Mouse (Mus musculus) urinary bladder, postnatal 4 days (tissue): ENCODE results near the gene Wdr35.
"Not testable (repeated sequence)": the region's sequence is repeated elsewhere in the genome, so short reads cannot be mapped to it uniquely, and the experiment has no call there.

Experiments used
- DNase-seq, 2 experiments: peaks; one replicate each; pipeline ENCODE4 v3.0.0; 2021 to 2022; ENCODE audit warnings: low spot score in 2 of 2

The Wdr35 gene

GRCm38 (mm10) chr12:9007146-9007545 is 33.5 kb downstream of the Wdr35 start:
- DNase-seq: no peak

DNA sequence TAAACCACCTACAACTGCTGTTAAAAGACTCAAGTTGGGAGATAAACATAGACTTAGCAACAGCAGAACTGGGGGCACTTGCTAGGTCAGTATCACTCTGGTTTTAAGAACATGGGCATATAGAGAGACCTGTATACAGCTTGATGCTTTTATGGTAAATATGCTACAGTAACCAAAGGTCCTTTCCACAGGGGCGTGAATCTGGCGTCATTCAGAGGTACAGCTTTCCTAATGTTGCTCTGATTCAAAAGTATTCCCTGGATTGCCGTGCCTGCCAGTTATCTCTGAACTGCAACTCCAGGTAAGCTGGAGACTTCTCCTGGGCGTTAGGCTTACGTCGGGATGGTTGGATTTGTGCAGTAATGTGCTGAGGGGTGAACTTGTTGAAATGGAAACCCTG is 34.1 kb downstream of the Wdr35 start:
- no peak for DNase-seq

- DNase-seq: no peak
Observed at GRCm38 (mm10) chr12:9010311-9010710, 36.6 kb downstream of the Wdr35 start.

GRCm38 (mm10) chr12:9016376-9016775 is 42.7 kb downstream of the Wdr35 start:
- no peak for DNase-seq

DNA sequence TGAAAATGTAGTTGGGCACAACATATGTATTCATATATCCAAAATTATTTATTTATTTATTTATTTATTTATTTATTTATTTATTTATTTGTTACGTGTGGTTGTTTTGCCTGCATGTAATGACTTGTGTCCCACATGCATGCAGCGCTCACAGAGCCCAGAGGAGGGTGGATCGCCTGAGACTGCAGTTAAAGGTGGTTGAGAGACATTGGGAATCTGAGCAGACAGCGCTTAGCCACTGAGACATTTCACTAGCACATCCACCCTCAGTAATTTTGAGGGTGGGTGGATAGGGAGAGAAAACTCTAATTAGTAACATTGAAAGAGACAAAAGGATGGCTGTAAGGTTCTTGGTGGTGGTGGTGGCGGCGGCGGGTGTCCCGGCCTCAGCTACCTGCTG is 46.7 kb downstream of the Wdr35 start:
- DNase-seq: no peak

DNA sequence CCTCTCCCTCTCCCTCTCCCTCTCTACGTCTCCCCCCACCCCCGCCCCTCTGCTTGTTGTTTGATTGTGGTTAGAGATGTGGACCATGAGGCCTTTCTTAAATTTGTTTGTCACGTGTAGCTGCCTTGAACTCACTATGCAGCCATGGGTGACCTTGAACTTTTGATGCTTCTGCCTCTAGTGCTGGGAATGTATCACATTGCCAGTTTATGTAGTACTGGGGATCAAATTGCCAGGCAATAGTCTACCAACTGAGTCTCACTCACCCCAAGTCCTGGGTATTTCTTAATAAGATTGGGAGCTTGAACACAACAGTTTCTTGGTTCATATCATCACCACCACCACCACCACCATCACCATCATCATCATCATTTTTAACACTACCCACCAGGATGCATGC is 47.3 kb downstream of the Wdr35 start:
- DNase-seq: no peak

- DNase-seq: no peak
Observed at GRCm38 (mm10) chr12:9023031-9023430, 49.3 kb downstream of the Wdr35 start.

DNA sequence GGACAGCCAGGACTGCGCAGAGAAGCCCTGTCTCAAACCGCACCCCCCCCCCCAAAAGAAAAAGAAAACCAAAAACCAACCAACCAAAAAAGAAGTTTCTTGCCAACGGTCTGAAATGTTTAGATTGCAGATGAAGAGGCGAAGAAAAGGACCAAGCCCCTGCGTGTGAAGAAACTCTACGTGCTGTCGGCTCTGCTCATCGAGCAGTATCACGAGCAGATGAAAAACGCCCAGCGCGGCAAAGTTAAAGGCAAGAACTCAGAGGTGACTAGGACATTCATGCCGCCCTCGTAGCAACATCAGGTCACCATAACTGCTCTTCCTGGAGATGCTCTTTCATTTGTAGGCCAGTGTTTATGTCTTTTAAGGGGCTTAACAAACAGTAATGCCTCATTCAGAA is 50.4 kb downstream of the Wdr35 start:
- DNase-seq: no peak

DNA sequence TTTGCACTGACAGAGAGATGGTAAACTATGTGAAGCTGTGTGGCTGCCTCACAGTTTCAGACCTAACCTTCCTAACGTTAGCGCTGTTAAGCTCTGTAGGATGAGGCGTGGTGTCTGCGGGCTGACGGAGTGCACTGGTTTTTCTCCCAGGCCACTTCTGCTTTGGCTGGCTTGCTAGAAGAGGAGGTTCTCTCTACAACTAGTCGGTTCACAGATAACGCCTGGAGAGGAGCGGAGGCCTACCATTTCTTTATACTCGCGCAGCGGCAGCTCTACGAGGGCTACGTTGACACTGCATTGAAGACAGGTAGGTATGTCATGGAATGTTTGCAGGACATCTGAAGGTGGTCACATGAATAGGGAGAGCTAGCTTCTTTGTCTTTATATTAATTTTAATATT is 51.0 kb downstream of the Wdr35 start:
- no peak for DNase-seq

GRCm38 (mm10) chr12:9026843-9027242 is 53.2 kb downstream of the Wdr35 start:
- DNase-seq: no peak

- DNase-seq: not testable (repeated sequence)
Observed at GRCm38 (mm10) chr12:9028816-9029215, 55.1 kb downstream of the Wdr35 start.

- no peak for DNase-seq
Observed at GRCm38 (mm10) chr12:9029506-9029887, 55.8 kb downstream of the Wdr35 start.

DNA sequence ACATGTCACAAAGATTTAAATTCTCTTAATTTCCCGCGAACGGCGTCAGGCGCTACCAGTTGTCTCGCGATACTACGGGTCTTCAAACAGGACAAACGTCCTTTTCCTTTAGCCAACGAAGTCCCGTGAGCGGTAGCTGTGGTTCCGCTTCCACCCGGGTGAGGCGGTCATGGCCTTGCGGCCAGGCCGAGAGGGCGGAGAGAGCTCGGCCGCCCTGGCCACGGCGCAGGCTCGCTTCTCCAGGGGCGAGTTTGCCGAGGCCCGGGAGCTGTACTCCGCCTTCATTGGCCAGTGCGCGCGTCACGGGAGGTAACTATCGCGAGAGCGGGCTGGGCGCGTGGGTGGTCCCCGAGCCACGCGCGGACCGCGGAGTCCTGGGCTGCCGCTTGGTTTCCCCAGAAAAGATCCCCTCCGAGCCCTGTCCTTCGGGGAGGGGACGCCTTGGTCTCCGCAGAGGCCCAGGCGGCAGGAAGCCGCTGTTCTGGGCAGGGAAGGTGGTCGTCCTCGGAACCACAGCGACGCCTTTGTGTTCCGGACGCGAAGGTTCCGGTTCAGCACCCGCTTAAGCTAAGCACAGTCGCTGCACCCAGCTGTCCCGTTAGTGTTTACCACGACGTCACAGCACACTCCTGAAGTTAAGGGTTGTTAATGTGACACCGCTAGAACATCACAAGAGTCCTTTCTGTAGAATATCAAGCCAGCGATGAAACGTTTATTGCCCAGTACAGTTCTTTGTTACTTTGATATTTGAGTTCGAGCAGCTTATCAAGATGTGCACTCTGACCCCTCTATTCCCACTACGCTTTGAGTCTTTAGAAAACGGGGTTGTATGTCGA is 56.4 kb downstream of the Wdr35 start, which contains the start of gene Ttc32:
Gene Ttc32 (plus strand): TSS at position 110 of the 836 bp plus-strand sequence.
- DNase-seq: peak; percentile 94

DNA sequence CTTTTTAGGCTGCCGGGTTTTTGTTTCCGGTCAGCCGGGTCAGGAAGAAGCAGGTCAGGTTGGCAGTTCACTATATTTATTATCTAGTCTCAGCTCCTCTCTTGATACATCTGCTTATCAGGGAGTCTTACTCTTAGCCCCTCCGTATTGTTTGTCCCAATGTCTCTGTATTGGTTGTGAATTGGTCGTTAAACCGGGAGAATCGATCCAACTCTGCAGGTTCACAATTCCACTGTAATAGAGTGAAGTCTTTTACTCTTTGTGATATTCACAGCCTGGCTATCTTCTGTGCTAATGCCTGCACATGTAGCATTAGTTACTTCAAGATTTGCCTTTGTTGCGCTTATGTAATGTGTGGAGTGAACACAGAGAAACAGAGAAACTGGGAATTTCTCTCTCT is 57.5 kb downstream of the Wdr35 start:
- peak in 1 of 2 experiments; percentile 1 for DNase-seq

DNA sequence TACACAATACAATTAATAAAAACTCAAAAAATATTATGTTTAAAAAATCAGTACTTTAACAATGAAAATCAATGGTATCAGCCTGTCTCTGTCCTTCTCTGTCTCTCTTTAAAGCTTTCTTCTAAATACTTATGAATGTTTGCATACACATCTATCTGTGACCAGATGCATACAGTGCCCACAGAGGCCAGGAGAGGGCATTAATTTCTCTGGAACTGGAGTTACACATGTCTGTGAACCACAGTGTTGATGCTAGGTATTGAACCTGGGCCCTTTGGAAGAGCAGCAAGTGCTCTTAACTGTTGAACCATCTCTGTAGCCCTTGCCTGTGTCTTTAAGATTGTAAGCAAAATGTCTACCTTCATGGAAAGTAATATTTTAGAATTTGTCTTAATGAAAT is 59.4 kb downstream of the Wdr35 start:
- DNase-seq: no peak

- peak in 1 of 2 experiments; percentile 16 for DNase-seq
Observed at GRCm38 (mm10) chr12:9036409-9036808, 62.7 kb downstream of the Wdr35 start.

- DNase-seq: no peak
Observed at GRCm38 (mm10) chr12:9040177-9040576, 66.5 kb downstream of the Wdr35 start.

GRCm38 (mm10) chr12:9040686-9041085 is 67.0 kb downstream of the Wdr35 start:
- no peak for DNase-seq

- no peak for DNase-seq
Observed at GRCm38 (mm10) chr12:9042316-9042715, 68.6 kb downstream of the Wdr35 start.

DNA sequence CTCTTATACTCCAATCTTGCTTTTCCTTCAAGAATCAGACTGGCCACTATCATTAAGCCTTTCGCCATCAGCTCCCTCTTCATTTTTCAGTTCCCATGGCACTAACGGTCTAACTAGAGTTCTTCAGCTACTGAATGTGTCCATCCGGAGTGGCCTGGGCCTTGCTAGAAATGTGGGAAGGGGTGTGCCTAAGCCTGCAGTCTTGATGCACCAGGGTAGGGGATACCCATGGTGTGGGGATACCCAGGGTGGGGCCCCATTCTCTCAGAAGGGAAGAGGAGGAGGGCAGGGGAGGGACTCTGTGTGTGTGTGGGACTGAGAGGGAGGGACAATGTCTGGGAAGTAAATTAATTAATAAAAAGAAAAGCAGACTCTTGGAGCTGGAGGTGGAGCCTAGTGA is 69.1 kb downstream of the Wdr35 start:
- DNase-seq: no peak

DNA sequence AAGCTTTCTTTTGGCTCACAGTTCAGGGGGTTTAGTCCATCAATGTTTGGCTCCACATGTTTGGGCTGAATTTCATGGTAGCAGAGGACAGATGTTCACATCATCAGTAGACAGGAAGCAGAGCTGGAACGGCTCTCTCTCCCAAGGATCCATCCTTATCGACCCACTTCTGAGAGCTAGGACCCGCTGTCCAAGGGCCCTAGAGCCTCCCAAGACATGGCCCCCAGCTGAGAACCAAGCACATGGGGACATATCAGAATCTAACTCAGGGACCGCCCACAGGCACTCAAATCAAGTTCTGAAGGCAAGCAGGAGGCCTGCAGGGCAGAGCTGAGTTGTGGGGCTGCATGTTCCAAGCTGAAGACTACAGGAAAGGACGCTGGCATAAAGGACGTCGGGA is 71.0 kb downstream of the Wdr35 start:
- no peak for DNase-seq

DNA sequence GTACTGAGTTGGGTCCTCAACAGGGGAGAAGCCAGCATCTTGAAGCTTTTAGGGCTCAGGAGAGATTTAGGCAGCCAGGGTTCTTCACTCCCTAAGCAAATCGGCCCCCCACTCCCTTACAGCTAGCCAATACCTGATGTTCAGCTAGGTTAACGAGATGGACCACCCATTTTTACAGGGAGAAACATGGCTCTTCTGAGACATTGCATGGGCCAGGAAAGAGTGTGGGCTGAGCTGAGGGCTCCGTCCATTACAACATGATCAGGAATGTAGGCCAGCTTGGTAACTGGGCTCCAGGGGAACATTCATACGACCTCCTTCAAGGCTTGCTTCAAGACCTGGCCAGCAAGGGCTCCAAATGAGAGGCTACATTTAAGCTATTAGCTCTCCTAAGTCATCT is 73.0 kb downstream of the Wdr35 start:
- no peak for DNase-seq

DNA sequence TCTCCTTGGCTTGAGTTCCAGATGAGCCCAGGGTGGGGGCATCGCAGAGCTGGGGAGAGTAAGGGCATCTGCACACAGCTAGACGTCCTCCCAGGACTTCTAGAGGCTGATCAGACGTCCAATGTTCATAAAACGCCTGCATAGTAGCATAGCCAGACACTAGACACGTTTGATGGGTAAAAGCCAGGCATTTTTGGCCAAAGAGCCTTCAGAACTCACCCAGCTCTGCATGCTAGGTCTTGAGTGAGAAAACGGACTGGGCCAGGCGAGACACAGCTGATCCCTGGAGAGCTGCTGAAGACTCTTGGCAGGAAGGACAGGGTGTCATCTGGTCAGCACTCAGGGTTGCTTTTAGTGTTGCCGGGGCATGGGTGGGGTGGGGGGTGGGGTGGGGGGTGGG is 74.4 kb downstream of the Wdr35 start:
- no peak for DNase-seq

DNA sequence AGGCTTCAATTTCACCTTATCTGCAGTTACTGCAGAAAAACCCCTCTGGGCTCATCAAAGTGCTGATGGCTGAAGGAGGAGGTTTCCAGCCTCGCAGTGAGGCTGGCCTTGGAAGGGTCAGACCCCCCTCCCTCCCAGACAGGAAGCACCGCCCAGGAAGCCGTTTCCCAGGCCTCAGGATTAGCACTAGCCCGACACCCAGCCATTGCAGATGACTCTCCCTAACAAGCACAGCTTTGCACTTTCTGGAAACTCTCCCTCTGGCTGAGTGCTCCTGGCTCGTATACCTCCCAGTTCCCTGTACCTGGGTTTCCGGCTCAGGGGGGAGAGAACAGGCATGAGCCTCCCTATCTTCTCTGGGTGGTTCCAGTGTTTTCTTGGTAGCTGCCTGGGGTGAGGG is 77.1 kb downstream of the Wdr35 start:
- no peak for DNase-seq
